Mouse (Mus musculus) thymus, postnatal 4 days (tissue): Measurements from ENCODE around the gene Spock1.
"Not testable (repeated sequence)": the region's sequence is repeated elsewhere in the genome, so short reads cannot be mapped to it uniquely, and the experiment has no call there.

Source experiments
- DNase-seq: peaks from one replicate; pipeline ENCODE4 v3.0.0; 2021

The Spock1 gene

GRCm38 (mm10) chr13:57647456-57647855 lies 260.7 kb downstream of the Spock1 start:
- no peak for DNase-seq

GRCm38 (mm10) chr13:57643036-57643435 lies 265.1 kb downstream of the Spock1 start:
- no peak for DNase-seq

GRCm38 (mm10) chr13:57641649-57642048 lies 266.5 kb downstream of the Spock1 start:
- DNase-seq = no peak

GRCm38 (mm10) chr13:57640968-57641367 lies 267.2 kb downstream of the Spock1 start:
- DNase-seq = no peak

- DNase-seq = no peak
These were observed 269.3 kb downstream of the Spock1 start for GRCm38 (mm10) chr13:57638820-57639219.

GRCm38 (mm10) chr13:57637606-57638132 lies 270.5 kb downstream of the Spock1 start:
- no peak for DNase-seq

GRCm38 (mm10) chr13:57637080-57637572 lies 271.0 kb downstream of the Spock1 start:
- no peak for DNase-seq

- DNase-seq = no peak
These were observed 271.7 kb downstream of the Spock1 start for GRCm38 (mm10) chr13:57636196-57637015.

GRCm38 (mm10) chr13:57630532-57630931 lies 277.6 kb downstream of the Spock1 start:
- no peak for DNase-seq

- DNase-seq = no peak
These were observed 279.9 kb downstream of the Spock1 start for GRCm38 (mm10) chr13:57628218-57628617.

GRCm38 (mm10) chr13:57626434-57626833 lies 281.7 kb downstream of the Spock1 start:
- no peak for DNase-seq

- DNase-seq = no peak
These were observed 284.1 kb downstream of the Spock1 start for GRCm38 (mm10) chr13:57623909-57624481.

GRCm38 (mm10) chr13:57619079-57619768 lies 288.9 kb downstream of the Spock1 start:
- no peak for DNase-seq

- no peak for DNase-seq
These were observed 296.6 kb downstream of the Spock1 start for GRCm38 (mm10) chr13:57611326-57612171.

GRCm38 (mm10) chr13:57609946-57610345 lies 298.2 kb downstream of the Spock1 start:
- DNase-seq = no peak

GRCm38 (mm10) chr13:57604437-57604836 lies 303.7 kb downstream of the Spock1 start:
- DNase-seq = no peak

GRCm38 (mm10) chr13:57603226-57603625 lies 304.9 kb downstream of the Spock1 start:
- no peak for DNase-seq

- no peak for DNase-seq
These were observed 312.4 kb downstream of the Spock1 start for GRCm38 (mm10) chr13:57595761-57596051.

GRCm38 (mm10) chr13:57595032-57595760 lies 312.9 kb downstream of the Spock1 start:
- DNase-seq = no peak

- not testable (repeated sequence) for DNase-seq
These were observed 318.7 kb downstream of the Spock1 start for GRCm38 (mm10) chr13:57589338-57589914.

- DNase-seq = no peak
These were observed 319.4 kb downstream of the Spock1 start for GRCm38 (mm10) chr13:57588558-57589273.
